ENCODE assay signal across 25 mouse cellular contexts in the genomic region with DNA sequence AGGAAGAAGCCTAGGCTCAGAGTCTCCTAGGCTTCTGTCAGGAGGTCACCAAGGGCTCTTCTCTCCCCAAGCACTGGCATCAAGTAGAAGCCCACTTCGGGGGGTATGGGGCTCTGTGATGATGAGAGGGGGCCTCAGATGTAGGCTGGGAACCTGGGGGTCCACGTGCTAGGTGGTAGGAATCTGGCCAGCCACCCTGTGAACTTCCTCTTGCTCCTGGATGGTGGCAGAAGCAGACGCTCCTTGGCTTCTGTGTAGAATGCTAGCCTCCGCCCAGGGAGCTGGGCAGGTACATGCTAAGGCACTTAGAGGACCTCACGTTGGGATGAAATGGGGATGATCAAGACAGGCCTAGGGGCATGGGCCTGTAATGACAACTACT. TPM values are rescaled to one million over a fixed set of nuclear protein-coding genes. Genes with fewer than 3 reads are reported as not detected.
DNase-seq lines count a peak whose midpoint lies in the region; ATAC-seq and TF ChIP-seq lines count a peak whose summit lies in the region.
"Had no signal": no experiment of that assay in that cellular context is flagged by ENCODE, and none has a peak within 500 bp of the region (broad histone marks: within the 10 kb centered on the region; RNA-seq: fewer than 3 reads in every experiment).

No protein-coding gene starts in this region.

- TF ChIP-seq CTCF in kidney, postnatal 0 days (IDR thresholded peaks at IDR 0.05; ENCODE audit: low read depth): no peak

- 86% methylated on average over 5 of the region's 5 CpGs for WGBS in kidney, postnatal 0 days
- 76% methylated on average over 5 of the region's 5 CpGs for WGBS in intestine, embryonic 15.5 days

- H3K9me3 ChIP-seq in kidney, postnatal 0 days (replicated peaks; ENCODE audit: low read length): no peaks in the 10 kb centered on the region
- H3K9me3 ChIP-seq in intestine, embryonic 15.5 days: no peaks in the 10 kb centered on the region
- H3K9me3 ChIP-seq: heart, embryonic 15.5 days; hindbrain, embryonic 15.5 days; limb, embryonic 10.5 days had no signal

- no peaks in the 10 kb centered on the region for H3K4me1 ChIP-seq in kidney, postnatal 0 days (replicated peaks; ENCODE audit: insufficient read depth, low read length)
- H3K4me1 ChIP-seq in intestine, embryonic 15.5 days (replicated peaks): peaks cover 28% of the 10 kb centered on the region
- H3K4me1 ChIP-seq: hindbrain, embryonic 15.5 days had no signal

- intact Hi-C loops in left cerebral cortex, postnatal 4 days (cut with DNase I): no loop called here

- no peak overlapping the region for H3K4me3 ChIP-seq in kidney, postnatal 0 days (replicated peaks; ENCODE audit: low read depth, low read length)
- H3K4me3 ChIP-seq in intestine, embryonic 15.5 days (replicated peaks): no peak overlapping the region
- H3K4me3 ChIP-seq: heart, embryonic 15.5 days; hindbrain, embryonic 15.5 days; left cerebral cortex, adult 2 months; limb, embryonic 10.5 days had no signal

- no peak overlapping the region for H3K4me2 ChIP-seq in kidney, postnatal 0 days (ENCODE audit: low read length)
- H3K4me2 ChIP-seq in intestine, embryonic 15.5 days (replicated peaks): no peak overlapping the region
- H3K4me2 ChIP-seq: heart, embryonic 15.5 days; hindbrain, embryonic 15.5 days; midbrain, embryonic 11.5 days had no signal

- H3K27ac ChIP-seq in kidney, postnatal 0 days: no peak overlapping the region
- H3K27ac ChIP-seq in intestine, embryonic 15.5 days: peak overlapping the region; percentile 45
- H3K27ac ChIP-seq: heart, embryonic 15.5 days; hindbrain, embryonic 15.5 days; left cerebral cortex, adult 2 months had no signal

- DNase-seq in kidney, postnatal 0 days (ENCODE audit: low spot score): no peak
- no peak for DNase-seq in kidney, postnatal 10 days
- DNase-seq in thymus, postnatal 14 days: peak; percentile 46
- DNase-seq in thymus, postnatal 0 days (ENCODE audit: low spot score): no peak
- DNase-seq in lung, postnatal 14 days: no peak
- DNase-seq in left cerebral cortex, postnatal 4 days: no peak
- DNase-seq: adrenal gland, postnatal 10 days; cerebellum, adult 8-10 months; cerebellum, postnatal 36 days; embryo, embryonic 11 days; gastrocnemius, postnatal 14 days; heart, adult 18-20 months; kidney, postnatal 4 days; liver had no signal

- H3K36me3 ChIP-seq in kidney, postnatal 0 days (ENCODE audit: insufficient read depth, low read length): no peaks in the 10 kb centered on the region
- no peaks in the 10 kb centered on the region for H3K36me3 ChIP-seq in intestine, embryonic 15.5 days
- H3K36me3 ChIP-seq: heart, embryonic 15.5 days had no signal

- H3K27me3 ChIP-seq in kidney, postnatal 0 days (ENCODE audit: insufficient read depth, low read length): no peaks in the 10 kb centered on the region
- H3K27me3 ChIP-seq in intestine, embryonic 15.5 days (replicated peaks): no peaks in the 10 kb centered on the region
- H3K27me3 ChIP-seq: hindbrain, embryonic 15.5 days had no signal

- no peak for ATAC-seq in kidney, postnatal 0 days (replicated peaks; ENCODE audit: low FRiP score, low read depth)
- ATAC-seq in intestine, embryonic 15.5 days: peak; percentile 19
- ATAC-seq: forebrain, embryonic 14.5 days; lung, postnatal 0 days had no signal

- H3K9ac ChIP-seq in kidney, postnatal 0 days (ENCODE audit: low read depth, low read length): 0 out of 2 replicates have a peak overlapping the region, but pooled peaks have one; percentile 27
- no peak overlapping the region for H3K9ac ChIP-seq in intestine, embryonic 15.5 days
- H3K9ac ChIP-seq: heart, embryonic 15.5 days; hindbrain, embryonic 15.5 days had no signal

RNA-seq across cellular contexts. Expression of a gene that starts 26.5 kb away (rescaled TPM):
- 68.9 and 69.8 TPM in 2 replicates for polyA plus RNA-seq in kidney, postnatal 0 days (2015; fragmentation: Nextera tagmentation; extraction: Ambion mirVana)
- 103 and 112 TPM in 2 replicates for polyA plus RNA-seq in thymus, postnatal 0 days (2015; fragmentation: Nextera tagmentation; extraction: Ambion mirVana)
- 92.3 and 102 TPM in 2 replicates for polyA plus RNA-seq in intestine, embryonic 15.5 days (2015; fragmentation: Nextera tagmentation; extraction: Ambion mirVana)
- 100 to 1,000 TPM; 249 to 259 TPM for total RNA-seq in left cerebral cortex, postnatal 4 days (2021)

RNA-seq across cellular contexts. Expression of a gene that starts 29.9 kb away (rescaled TPM):
- polyA plus RNA-seq in kidney, postnatal 0 days (2015; fragmentation: Nextera tagmentation; extraction: Ambion mirVana): 16.6 and 19.1 TPM in 2 replicates
- 33.2 and 33.6 TPM in 2 replicates for polyA plus RNA-seq in thymus, postnatal 0 days (2015; fragmentation: Nextera tagmentation; extraction: Ambion mirVana)
- 11.7 and 12.9 TPM in 2 replicates for polyA plus RNA-seq in intestine, embryonic 15.5 days (2015; fragmentation: Nextera tagmentation; extraction: Ambion mirVana)
- 10 to 100 TPM; 43.5 to 51.1 TPM for total RNA-seq in left cerebral cortex, postnatal 4 days (2021)

RNA-seq across cellular contexts. Expression of a gene that starts 48.1 kb away (rescaled TPM):
- 13.6 and 14.4 TPM in 2 replicates for polyA plus RNA-seq in kidney, postnatal 0 days (2015; fragmentation: Nextera tagmentation; extraction: Ambion mirVana)
- 2.4 and 2.7 TPM in 2 replicates for polyA plus RNA-seq in thymus, postnatal 0 days (2015; fragmentation: Nextera tagmentation; extraction: Ambion mirVana)
- 5.7 TPM in 2 replicates for polyA plus RNA-seq in intestine, embryonic 15.5 days (2015; fragmentation: Nextera tagmentation; extraction: Ambion mirVana)
- total RNA-seq in left cerebral cortex, postnatal 4 days (2021): 1 to 10 TPM; 3.0 to 3.5 TPM
- total RNA-seq: neutrophil, adult 5-6 weeks had no signal

RNA-seq across cellular contexts. Expression of a gene that starts 51.5 kb away (rescaled TPM):
- 4.2 and 4.5 TPM in 2 replicates for polyA plus RNA-seq in kidney, postnatal 0 days (2015; fragmentation: Nextera tagmentation; extraction: Ambion mirVana)
- polyA plus RNA-seq in thymus, postnatal 0 days (2015; fragmentation: Nextera tagmentation; extraction: Ambion mirVana): 0.90 and 1.1 TPM in 2 replicates
- 1.6 and 2.3 TPM in 2 replicates for polyA plus RNA-seq in intestine, embryonic 15.5 days (2015; fragmentation: Nextera tagmentation; extraction: Ambion mirVana)
- total RNA-seq in left cerebral cortex, postnatal 4 days (2021): 1 to 10 TPM; 1.8 to 1.9 TPM
- total RNA-seq: hematopoietic stem cell, adult 5-6 weeks; megakaryocyte progenitor cell, adult 5-6 weeks; neutrophil, adult 5-6 weeks had no signal
